Mouse (Mus musculus) heart, embryonic 16.5 days (tissue): ENCODE measurements at regions not wholly inside any gene's neighbourhood (a gene's known extent, or its start where the extent isn't known, plus 50 kb on each side); places are given as distances from the start of the nearest gene placed in this dataset.

Source experiments
- ATAC-seq: fragments of 200-750 bp; cut with Nextera tagmentation; replicated peaks from 2 replicates; pipeline ENCODE4 v1.8.0; 2017; ENCODE audit warnings: moderate number of reproducible peaks; ENCODE audit not compliant: insufficient read depth, low FRiP score; ENCODE audit errors: extremely low read depth
- H3K27ac ChIP-seq: fragments of 300-500 bp; sonication (generic); 2 replicates; pipeline ENCODE4 v1.5.1; 2014; ENCODE audit warnings: mild to moderate bottlenecking, low read length, control low read depth, moderate library complexity
- H3K27me3 ChIP-seq: fragments of 300-500 bp; sonication (generic); 2 replicates; pipeline ENCODE4 v1.6.1; 2014; ENCODE audit warnings: low read length, mixed read lengths; ENCODE audit not compliant: control insufficient read depth, insufficient read depth
- H3K36me3 ChIP-seq: fragments of 300-500 bp; sonication (generic); 2 replicates; pipeline ENCODE4 v1.6.1; 2014; ENCODE audit not compliant: control insufficient read depth, insufficient read depth
- H3K4me1 ChIP-seq: fragments of 300-500 bp; sonication (generic); 2 replicates; pipeline ENCODE4 v1.6.1; 2014; ENCODE audit warnings: low read length, mixed read lengths; ENCODE audit not compliant: control insufficient read depth, insufficient read depth
- H3K4me2 ChIP-seq: fragments of 300-500 bp; sonication (generic); 2 replicates; pipeline ENCODE4 v1.6.1; 2014; ENCODE audit warnings: low read depth, mild to moderate bottlenecking, control low read depth, low read length
- H3K4me3 ChIP-seq: fragments of 300-500 bp; sonication (generic); 2 replicates; pipeline ENCODE4 v1.5.1; 2014; ENCODE audit warnings: mild to moderate bottlenecking, control low read depth, low read length
- H3K9ac ChIP-seq: fragments of 300-500 bp; sonication (generic); 2 replicates; pipeline ENCODE4 v1.6.1; 2014; ENCODE audit warnings: low read length, control low read depth
- H3K9me3 ChIP-seq: fragments of 300-500 bp; sonication (generic); replicated peaks from 2 replicates; pipeline ENCODE4 v1.6.1; 2016; ENCODE audit warnings: low read length; ENCODE audit not compliant: control insufficient read depth
- WGBS: fragments of 180-500 bp; shearing (Covaris S2); extraction: QIAGEN DNeasy Blood & Tissue Kit; methylation state at CpG from one replicate; pipeline ENCODE4 v1.1.7; 2014; 5-methylcytosine and 5-hydroxymethylcytosine counted together

- no peak overlapping the region for H3K4me3 ChIP-seq
- no peaks in the 10 kb centered on the region for H3K27me3 ChIP-seq
- H3K9me3 ChIP-seq, result no peaks in the 10 kb centered on the region
- H3K4me1 ChIP-seq, result peaks cover 2% of the 10 kb centered on the region; the same call in 1 of the 2 replicates
- ATAC-seq, result no peak
- H3K4me2 ChIP-seq, result no peak overlapping the region
- WGBS, result 65% methylated on average over 3 of the region's 3 CpGs
- no peak overlapping the region for H3K9ac ChIP-seq
- H3K27ac ChIP-seq, result no peak overlapping the region
- no peaks in the 10 kb centered on the region for H3K36me3 ChIP-seq
These were observed 623.0 kb upstream of the Cdh11 start for GRCm38 (mm10) chr8:103408411-103408810.

- H3K9ac ChIP-seq, result no peak overlapping the region
- H3K4me1 ChIP-seq, result peaks cover 2% of the 10 kb centered on the region; the same call in 1 of the 2 replicates
- H3K36me3 ChIP-seq, result no peaks in the 10 kb centered on the region
- 19% methylated on average over 2 of the region's 2 CpGs for WGBS
- H3K9me3 ChIP-seq, result no peaks in the 10 kb centered on the region
- no peaks in the 10 kb centered on the region for H3K27me3 ChIP-seq
- H3K4me2 ChIP-seq, result no peak overlapping the region
- ATAC-seq, result peak; percentile 46; the same call in 1 of the 2 replicates
- no peak overlapping the region; the same call in 1 of the 2 replicates for H3K27ac ChIP-seq
- H3K4me3 ChIP-seq, result no peak overlapping the region
These were observed 623.7 kb upstream of the Cdh11 start for GRCm38 (mm10) chr8:103409121-103409551.

- H3K27me3 ChIP-seq, result no peaks in the 10 kb centered on the region
- no peak for ATAC-seq
- no peak overlapping the region for H3K4me2 ChIP-seq
- no peaks in the 10 kb centered on the region for H3K9me3 ChIP-seq
- no peak overlapping the region for H3K9ac ChIP-seq
- H3K36me3 ChIP-seq, result no peaks in the 10 kb centered on the region
- 64% methylated on average over 7 of the region's 7 CpGs for WGBS
- H3K4me1 ChIP-seq, result no peaks in the 10 kb centered on the region
- H3K4me3 ChIP-seq, result no peak overlapping the region
- H3K27ac ChIP-seq, result no peak overlapping the region
These were observed 627.3 kb upstream of the Cdh11 start for GRCm38 (mm10) chr8:103412731-103413130.

GRCm38 (mm10) chr8:103413589-103414575, 628.4 kb upstream of the Cdh11 start:
- Histone ChIP-seq H3K27me3 (no peaks in the 10 kb centered on the region), H3K27ac (no peak overlapping the region), H3K4me3 (no peak overlapping the region), H3K9ac (no peak overlapping the region), H3K9me3 (no peaks in the 10 kb centered on the region), H3K4me1 (no peaks in the 10 kb centered on the region), H3K36me3 (no peaks in the 10 kb centered on the region), H3K4me2 (no peak overlapping the region)
- ATAC-seq, result no peak
- WGBS, result 43% methylated on average over 11 of the region's 11 CpGs

- Histone ChIP-seq H3K36me3 (no peaks in the 10 kb centered on the region), H3K4me2 (no peak overlapping the region), H3K4me1 (peaks cover 2% of the 10 kb centered on the region; the same call in 1 of the 2 replicates), H3K4me3 (no peak overlapping the region), H3K27me3 (no peaks in the 10 kb centered on the region), H3K9me3 (no peaks in the 10 kb centered on the region), H3K27ac (no peak overlapping the region), H3K9ac (no peak overlapping the region)
- ATAC-seq, result no peak
- 64% methylated on average over 2 of the region's 2 CpGs for WGBS
These were observed 637.0 kb upstream of the Cdh11 start for GRCm38 (mm10) chr8:103422313-103422973.

- 74% methylated on average over 1 of the region's 1 CpGs for WGBS
- Histone ChIP-seq H3K36me3 (no peaks in the 10 kb centered on the region), H3K4me2 (no peak overlapping the region), H3K9ac (no peak overlapping the region), H3K4me1 (peaks cover 2% of the 10 kb centered on the region; the same call in 1 of the 2 replicates), H3K27ac (no peak overlapping the region), H3K9me3 (no peaks in the 10 kb centered on the region), H3K27me3 (no peaks in the 10 kb centered on the region), H3K4me3 (no peak overlapping the region)
- ATAC-seq, result no peak
These were observed 640.5 kb upstream of the Cdh11 start for GRCm38 (mm10) chr8:103425967-103426366.

- no peaks in the 10 kb centered on the region for H3K27me3 ChIP-seq
- H3K36me3 ChIP-seq, result no peaks in the 10 kb centered on the region
- H3K4me1 ChIP-seq, result no peaks in the 10 kb centered on the region
- H3K27ac ChIP-seq, result no peak overlapping the region
- no peak overlapping the region for H3K9ac ChIP-seq
- H3K9me3 ChIP-seq, result no peaks in the 10 kb centered on the region
- H3K4me2 ChIP-seq, result no peak overlapping the region
- ATAC-seq, result no peak
- H3K4me3 ChIP-seq, result no peak overlapping the region
- WGBS, result 75% methylated on average over 3 of the region's 3 CpGs
These were observed 645.5 kb upstream of the Cdh11 start for GRCm38 (mm10) chr8:103430874-103431492.

GRCm38 (mm10) chr8:103433532-103434105, 648.2 kb upstream of the Cdh11 start:
- Histone ChIP-seq H3K4me1 (no peaks in the 10 kb centered on the region), H3K27me3 (no peaks in the 10 kb centered on the region), H3K27ac (no peak overlapping the region), H3K9me3 (no peaks in the 10 kb centered on the region), H3K9ac (no peak overlapping the region), H3K4me3 (no peak overlapping the region), H3K4me2 (no peak overlapping the region), H3K36me3 (no peaks in the 10 kb centered on the region)
- WGBS, result 89% methylated on average over 6 of the region's 6 CpGs
- ATAC-seq, result no peak
